Mouse (Mus musculus) olfactory bulb, adult 2 months (tissue): ENCODE results near the gene Stat3.

Source experiments
- CTCF ChIP-seq: fragments of 200-500 bp; IDR thresholded peaks from 2 replicates; pipeline ENCODE4 v1.5.1; 2012; ENCODE audit warnings: low read depth, mild to moderate bottlenecking, low read length, moderate library complexity; ENCODE audit not compliant: insufficient read depth
- POLR2A ChIP-seq: fragments of 200-500 bp; IDR thresholded peaks from 2 replicates; pipeline ENCODE4 v1.6.1; 2012; ENCODE audit warnings: mild to moderate bottlenecking, low read depth, low read length, moderate library complexity; ENCODE audit not compliant: insufficient read depth

- TF ChIP-seq CTCF, result no peak
- TF ChIP-seq POLR2A, result no peak
These were observed 30.8 kb downstream of the Stat3 start for GRCm38 (mm10) chr11:100908567-100908966.
